Mouse (Mus musculus): ENCODE results near the gene Zfp273.
"Not testable (repeated sequence)": the region's sequence is repeated elsewhere in the genome, so short reads cannot be mapped to it uniquely, and the experiment has no call there.

Gene Zfp273

DNA sequence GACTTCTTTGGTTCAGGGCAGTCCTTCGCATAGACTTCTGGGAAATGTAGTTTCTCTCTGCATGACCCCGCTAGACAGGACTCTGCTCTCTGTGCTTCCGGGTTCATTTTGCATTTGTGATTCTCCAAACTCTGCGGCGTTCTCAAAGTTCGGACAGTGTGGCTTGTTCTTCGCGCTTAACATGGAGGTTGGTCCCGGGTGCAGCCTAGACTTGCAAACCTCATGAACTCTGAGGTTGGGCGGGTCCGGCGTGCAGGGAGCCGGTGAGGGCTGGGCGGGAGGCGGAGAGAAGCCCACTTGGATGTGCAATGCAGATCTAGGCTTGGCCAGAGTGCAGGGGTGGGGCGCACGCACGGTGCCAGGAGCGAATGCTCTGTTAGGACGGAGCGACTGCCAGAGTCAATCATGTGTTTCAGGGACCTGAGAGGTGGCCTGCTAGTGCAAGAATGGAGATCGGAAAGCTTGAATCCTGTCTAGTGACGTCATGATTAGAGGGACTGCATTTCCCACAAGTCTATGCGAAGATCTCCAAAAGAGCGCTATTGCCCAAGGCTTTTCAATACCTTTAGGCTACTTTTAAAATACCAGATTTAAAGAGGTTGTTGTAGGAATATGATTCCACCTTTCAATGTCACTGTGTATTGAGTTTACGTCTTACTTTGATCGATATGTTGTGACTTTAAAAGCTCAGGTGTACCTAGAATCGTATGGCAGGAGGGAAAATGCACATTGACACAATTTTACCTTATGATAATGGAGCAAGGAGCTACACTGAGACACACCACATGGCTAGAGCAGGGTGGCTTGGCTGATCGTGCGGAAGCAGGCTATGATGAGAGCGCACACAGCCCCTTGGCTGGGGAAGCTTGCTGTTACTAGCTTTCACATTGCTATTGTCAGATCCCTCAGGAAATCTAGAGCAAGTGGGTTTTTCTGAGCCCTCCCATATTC is at the start of gene Zfp273:
Zfp273 (plus strand) TSS at position 31 of the 951 bp plus-strand sequence.
- DNase-seq (ENCODE audit: low spot score in 2 of 2), result peak; percentile 75 to 84

DNA sequence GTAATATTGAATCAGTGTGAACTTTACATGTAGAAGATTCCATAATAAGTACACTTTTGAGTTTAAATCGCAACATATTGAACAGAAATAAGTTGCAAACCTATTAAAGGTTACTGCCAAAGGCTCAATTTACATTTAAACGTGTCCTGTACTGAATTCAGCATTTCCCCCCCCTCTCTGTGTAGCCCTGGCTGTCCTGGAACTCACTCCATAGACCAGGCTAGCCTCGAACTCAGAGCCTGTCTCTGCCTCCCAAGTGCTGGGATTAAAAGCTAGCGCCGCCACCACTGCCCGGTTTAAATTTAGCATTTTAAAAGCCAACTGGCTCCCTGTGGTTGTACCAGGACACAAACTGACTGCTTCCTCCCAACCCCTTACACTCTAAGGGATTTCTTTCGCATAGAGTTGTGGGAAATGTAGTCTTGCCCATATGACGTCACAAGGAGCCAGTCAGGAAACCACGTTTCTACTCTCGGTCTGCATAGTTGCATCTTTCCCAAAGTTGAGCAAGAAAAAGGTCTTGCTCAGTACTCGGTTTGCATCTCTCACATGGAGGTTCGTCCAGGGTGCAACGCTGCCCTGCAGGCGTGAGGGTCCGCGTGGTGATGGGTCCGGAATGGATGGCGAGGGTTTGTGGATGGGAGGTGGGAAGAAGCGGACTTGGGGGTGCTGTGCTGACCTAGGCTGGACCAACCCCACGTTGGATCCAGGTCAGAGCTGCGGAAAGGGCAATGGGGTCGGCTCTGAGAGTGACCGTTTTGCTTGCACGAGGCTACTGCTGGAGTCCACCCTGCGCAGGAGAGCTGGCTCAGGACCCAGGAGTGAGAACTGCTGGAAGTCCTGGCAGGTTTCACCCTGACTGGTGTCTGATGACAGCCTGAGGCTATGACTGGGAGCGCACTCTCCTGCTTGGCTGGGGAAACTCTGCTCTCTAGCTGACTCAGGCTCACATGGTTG is 34.0 kb upstream of the Zfp273 start, which contains the start of gene Zfp493:
Zfp493 (plus strand) TSS at position 429 of the 957 bp plus-strand sequence.
- DNase-seq (ENCODE audit: low spot score in 2 of 2), result peak; percentile 69 to 85

GRCm38 (mm10) chr13:67791921-67792455 is 21.6 kb upstream of the Zfp273 start:
- DNase-seq (ENCODE audit: low spot score in 2 of 2), result no peak

DNA sequence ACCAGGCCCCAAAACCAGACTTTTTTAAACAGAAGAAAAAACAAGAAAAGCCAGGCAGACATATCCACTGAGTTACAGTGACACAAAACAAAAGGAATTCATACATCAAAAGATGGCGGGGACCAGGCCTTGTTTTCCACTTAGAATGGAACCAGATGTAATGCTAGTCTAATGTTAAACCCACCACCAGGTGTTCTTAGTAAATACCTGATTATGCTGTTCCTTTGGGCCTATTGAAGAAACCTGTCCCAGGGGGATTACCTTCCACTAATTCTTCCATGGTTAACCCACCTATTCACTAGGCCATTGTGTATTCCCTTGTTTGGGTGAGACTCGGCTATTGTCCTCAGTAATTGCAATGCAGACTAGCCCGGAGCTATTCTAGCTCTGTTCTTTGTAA is 14.9 kb upstream of the Zfp273 start:
- no peak for DNase-seq (ENCODE audit: low spot score in 2 of 2)

DNA sequence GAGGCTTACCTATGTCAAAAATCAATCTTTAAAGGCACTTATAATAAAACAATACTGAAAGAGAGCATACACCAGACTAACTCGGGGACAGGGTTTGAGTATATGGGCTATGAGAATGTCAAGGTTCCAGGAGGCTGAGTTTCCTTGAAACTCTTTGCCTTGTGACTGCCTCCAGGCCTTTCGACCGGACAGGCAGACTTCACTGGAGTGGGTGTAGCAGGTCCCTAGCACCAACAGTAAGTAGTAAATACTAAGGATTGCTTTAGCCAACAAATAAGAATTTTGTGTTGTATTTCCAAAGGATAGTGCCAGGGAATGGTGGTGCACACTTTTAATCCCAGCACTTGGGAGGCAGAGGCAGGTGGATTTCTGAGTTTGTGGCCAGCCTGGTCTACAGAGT is 14.4 kb upstream of the Zfp273 start:
- not testable (repeated sequence) for DNase-seq (ENCODE audit: low spot score in 2 of 2)

DNA sequence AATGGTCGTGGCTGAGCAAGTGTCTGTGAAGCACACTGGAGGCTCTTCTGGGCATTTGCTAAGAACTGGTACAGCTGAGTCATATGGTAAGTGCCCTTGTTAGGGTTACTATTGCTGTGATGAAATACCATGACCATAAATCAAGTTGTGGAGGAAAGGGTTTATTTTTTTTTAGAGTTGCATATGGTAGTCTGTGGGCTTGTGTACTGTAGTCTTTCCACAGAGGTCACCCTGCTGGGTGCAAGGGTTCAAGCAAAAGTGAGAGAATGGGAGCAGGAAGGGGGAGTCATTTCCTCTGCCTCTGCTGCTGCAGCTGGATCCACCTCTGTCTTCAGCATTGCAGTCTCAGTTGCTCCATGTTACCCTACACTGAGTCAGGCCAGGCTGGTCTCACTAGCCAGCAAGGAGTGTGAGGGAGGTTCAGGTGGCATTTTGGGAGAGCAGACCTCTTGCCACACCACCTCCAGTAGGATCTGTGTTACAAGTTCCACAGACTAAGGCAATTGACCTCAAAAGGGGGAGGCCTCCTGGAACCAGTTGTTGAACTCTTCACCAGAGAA is 1.8 kb upstream of the Zfp273 start:
- no peak for DNase-seq (ENCODE audit: low spot score in 2 of 2)

GRCm38 (mm10) chr13:67812961-67813709 is 405 bp upstream of the Zfp273 start:
- DNase-seq (ENCODE audit: low spot score in 2 of 2), result no peak

DNA sequence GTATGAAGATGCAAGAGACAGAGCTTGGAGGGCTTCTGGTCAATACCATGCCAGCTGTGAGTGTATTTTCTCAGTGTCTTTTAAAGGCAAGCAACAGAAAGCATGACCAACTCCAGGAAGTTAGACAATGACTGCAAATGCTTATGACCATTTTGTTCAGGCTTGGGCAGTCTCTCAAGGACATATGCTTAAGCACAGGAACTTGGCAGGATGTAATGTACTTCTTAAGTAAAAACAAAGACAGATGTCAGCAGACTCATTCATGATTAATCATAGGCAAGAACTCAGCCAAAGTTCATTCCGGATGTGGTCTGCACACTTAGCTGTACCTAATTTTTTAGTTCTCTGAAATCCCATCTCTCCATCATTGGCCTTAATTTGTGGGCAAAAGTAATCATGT is 5.1 kb downstream of the Zfp273 start:
- no peak for DNase-seq (ENCODE audit: low spot score in 2 of 2)

GRCm38 (mm10) chr13:67830911-67831336 is 17.4 kb downstream of the Zfp273 start, which contains the start of gene Gm10037:
Gene Gm10037, plus strand, starts transcription at chr13:67831106.
- DNase-seq (ENCODE audit: low spot score in 2 of 2), result peak; percentile 70 to 80

- DNase-seq (ENCODE audit: low spot score in 2 of 2), result not testable (repeated sequence)
These were observed 19.6 kb downstream of the Zfp273 start for GRCm38 (mm10) chr13:67833137-67833536.

- DNase-seq (ENCODE audit: low spot score in 2 of 2), result no peak
These were observed 30.2 kb downstream of the Zfp273 start for GRCm38 (mm10) chr13:67843775-67844118.

DNA sequence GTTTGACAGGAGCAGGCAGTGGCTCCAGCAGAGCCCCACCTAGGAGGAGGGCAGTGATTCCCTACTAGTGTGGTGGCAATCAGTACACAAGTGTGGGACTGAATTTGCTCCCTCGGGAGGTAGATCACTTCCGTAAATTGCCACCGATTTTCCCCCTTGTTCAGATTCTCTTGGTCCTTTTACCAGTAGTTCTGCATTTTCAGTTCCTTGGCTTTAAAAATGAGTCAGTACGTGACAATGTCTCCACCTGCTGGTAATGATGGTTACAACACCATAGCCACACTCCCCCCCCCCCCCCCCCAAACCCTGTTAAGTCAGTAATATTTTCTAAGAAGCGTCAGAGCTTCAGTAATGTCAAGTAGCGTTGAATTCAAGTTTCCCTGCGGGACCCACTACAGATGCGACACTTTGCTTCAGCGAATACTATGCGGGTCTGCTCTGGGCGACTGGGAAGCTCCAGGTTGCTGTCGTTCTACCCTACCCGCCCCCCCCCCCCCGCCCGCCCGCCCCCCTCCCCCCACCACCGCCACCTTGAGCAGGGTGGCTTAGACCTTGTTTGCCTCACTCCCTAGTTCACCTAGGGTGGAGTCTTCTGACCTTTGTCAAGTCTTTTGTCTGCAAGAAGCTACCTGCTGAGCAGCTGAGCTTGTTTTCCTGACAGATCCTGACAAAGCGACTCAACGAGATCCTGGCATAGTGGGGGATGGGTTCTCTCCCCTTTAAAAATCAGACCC is 30.7 kb downstream of the Zfp273 start:
- peak; percentile 58 to 62 for DNase-seq (ENCODE audit: low spot score in 2 of 2)

GRCm38 (mm10) chr13:67844853-67845194 is 31.3 kb downstream of the Zfp273 start:
- DNase-seq (ENCODE audit: low spot score in 2 of 2), result no peak

- no peak for DNase-seq (ENCODE audit: low spot score in 2 of 2)
These were observed 36.8 kb downstream of the Zfp273 start for GRCm38 (mm10) chr13:67850361-67850760.

GRCm38 (mm10) chr13:67853130-67853529 is 39.6 kb downstream of the Zfp273 start:
- no peak for DNase-seq (ENCODE audit: low spot score in 2 of 2)

DNA sequence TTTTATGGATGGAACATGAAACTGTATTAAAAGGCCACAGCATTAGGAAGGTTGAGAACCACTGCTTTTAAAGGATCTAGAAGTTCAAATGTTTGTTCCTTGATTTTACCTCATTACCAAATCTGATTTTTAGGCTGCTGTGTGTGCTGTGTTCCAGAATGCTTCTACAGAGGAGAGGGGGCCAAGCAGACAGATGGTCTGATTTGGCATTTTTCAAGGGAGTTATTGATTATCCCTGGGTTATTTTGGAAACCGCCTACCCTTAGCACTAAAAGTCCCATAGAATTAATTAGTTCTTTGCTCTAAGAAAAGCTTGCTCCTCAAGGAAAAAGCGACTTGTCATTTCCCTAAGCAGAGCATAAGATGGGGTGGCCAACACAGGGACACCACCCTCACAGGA is 40.4 kb downstream of the Zfp273 start:
- DNase-seq (ENCODE audit: low spot score in 2 of 2), result no peak

GRCm38 (mm10) chr13:67857317-67857716 is 43.8 kb downstream of the Zfp273 start:
- DNase-seq (ENCODE audit: low spot score in 2 of 2), result no peak

- DNase-seq (ENCODE audit: low spot score in 2 of 2), result no peak
These were observed 49.0 kb downstream of the Zfp273 start for GRCm38 (mm10) chr13:67862508-67862907.

DNA sequence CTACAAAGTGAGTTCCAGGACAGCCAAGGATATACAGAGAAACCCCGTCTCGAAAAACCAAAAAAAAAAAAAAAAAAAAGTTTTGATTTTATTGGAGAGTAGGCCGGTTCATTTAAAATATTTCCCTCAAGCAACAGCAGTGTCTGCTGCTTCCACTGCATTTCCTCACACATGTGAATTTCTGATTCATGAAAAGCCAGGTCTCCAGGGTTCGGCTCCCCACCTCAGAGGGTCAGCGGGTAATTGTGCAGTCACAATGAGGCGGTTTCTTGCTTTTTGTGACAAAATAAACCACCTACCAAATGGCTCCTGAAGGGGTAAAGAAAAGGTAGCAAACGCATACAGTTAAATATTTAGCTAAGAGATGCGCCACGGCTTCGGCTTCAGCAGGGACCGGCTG is 49.5 kb downstream of the Zfp273 start, which contains the start of gene BC048507:
BC048507 (plus strand) TSS at position 301 of the 400 bp plus-strand sequence.
- no peak for DNase-seq (ENCODE audit: low spot score in 2 of 2)

DNA sequence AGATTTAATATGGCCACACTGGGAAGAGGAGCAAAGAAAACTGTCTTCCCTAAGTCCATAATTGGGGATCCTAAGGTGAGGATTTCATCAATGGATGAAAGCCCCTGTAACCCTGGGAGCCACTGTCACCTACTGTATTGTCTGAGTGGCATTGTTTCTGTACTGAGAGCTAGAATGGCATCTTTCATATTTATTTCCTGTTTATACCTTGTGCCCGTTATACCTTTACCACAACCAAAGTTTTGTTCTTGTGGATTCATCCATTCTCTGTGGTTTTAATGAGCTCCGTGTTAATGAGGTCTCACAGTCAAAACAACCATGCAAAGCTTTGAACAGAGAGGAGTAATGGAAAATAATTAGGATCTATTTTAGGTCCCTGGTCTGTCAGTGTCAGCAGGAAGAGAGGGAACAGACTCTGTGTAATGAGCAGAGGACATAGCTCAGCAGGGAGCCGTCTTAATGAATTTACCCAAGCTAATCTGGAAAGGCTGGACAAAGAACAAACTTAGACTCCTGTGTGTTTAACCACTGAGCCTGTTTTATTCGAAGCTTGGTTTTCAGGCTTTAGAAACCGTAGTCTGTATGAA is 51.3 kb downstream of the Zfp273 start:
- DNase-seq (ENCODE audit: low spot score in 2 of 2), result no peak
